Mouse (Mus musculus): ENCODE measurements at regions not wholly inside any gene's neighbourhood (a gene's known extent, or its start where the extent isn't known, plus 50 kb on each side); places are given as distances from the start of the nearest gene placed in this dataset.

- DNase-seq (ENCODE audit: extremely low spot score in 1 of 2, low spot score in 1 of 2), result no peak
Observed at GRCm38 (mm10) chr1:111699030-111699732, 165.5 kb downstream of the Dsel start.

DNA sequence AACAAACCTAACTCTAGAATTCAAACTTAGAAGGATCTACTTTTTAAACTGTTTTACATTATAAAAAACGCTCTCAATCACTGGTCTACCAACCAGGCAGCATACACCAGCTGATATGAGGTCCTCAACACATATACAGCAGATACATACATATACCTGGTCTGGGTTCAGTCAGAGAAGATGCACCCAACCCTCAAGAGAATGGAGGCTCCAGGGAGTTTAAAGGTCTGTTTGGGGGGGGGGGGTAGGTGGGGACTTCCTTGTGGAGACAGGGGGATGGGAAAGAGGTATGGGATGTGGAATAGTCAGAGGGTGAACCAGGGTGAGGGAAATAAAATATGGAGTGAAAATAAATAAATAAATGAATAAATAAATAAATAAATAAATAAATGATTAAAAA lies 203.8 kb downstream of the Dsel start:
- no peak for DNase-seq (ENCODE audit: extremely low spot score in 1 of 2, low spot score in 1 of 2)

GRCm38 (mm10) chr1:111660099-111660670 lies 204.5 kb downstream of the Dsel start:
- DNase-seq (ENCODE audit: extremely low spot score in 1 of 2, low spot score in 1 of 2), result peak in 1 of 2 experiments; percentile 22

DNA sequence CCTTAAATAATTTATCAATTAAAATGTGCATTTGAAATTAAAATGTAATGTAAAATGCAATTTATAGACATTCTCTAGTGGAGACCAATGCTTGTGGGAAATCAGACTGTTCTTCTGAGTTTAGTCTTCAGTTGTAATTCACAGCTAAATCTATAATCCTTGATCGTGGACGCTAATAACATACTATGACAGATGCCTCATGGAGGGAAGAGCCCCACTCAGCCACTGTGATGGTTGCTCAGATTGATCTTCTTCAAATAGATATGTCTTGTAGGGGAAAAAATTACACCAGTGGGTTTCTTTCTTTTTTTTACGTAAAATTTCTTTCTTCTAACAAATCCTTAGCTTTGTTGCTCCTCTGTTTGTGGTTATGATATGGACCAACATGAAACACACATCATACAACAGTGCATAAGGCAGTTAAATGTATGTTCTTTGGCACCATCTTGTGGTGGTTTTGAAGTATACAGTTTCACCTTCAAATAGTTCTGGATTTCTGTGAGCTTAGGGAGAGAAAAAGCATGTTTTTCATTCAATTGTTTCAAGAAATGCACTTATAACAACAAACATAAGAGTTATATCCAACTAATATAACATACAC lies 230.8 kb downstream of the Dsel start:
- DNase-seq (ENCODE audit: extremely low spot score in 1 of 2, low spot score in 1 of 2), result no peak

Measured in layer of hippocampus, postnatal 25 days (tissue).